Mouse (Mus musculus) forebrain, embryonic 14.5 days (tissue): Measurements from ENCODE around the gene Maff. TPM values are rescaled to one million over a fixed set of nuclear protein-coding genes. Genes with fewer than 3 reads are reported as not detected.
A peak's percentile ranks its signal among the peaks of the same experiment; 100 is the strongest.

Experiments used
- ATAC-seq: fragments of 200-750 bp; cut with Nextera tagmentation; 2 replicates; pipeline ENCODE4 v1.8.0; 2017; ENCODE audit warnings: mild to moderate bottlenecking, moderate library complexity
- DNase-seq: peaks from one replicate; pipeline ENCODE4 v3.0.0-alpha.2; 2015; ENCODE audit warnings: low spot score
- H3K27ac ChIP-seq: fragments of 300-500 bp; sonication (generic); 2 replicates; pipeline ENCODE4 v1.5.1; 2014; ENCODE audit warnings: low read depth, mild to moderate bottlenecking, control low read depth, low read length, moderate library complexity
- H3K27me3 ChIP-seq: fragments of 300-500 bp; sonication (generic); replicated peaks from 2 replicates; pipeline ENCODE4 v1.6.1; 2014; ENCODE audit warnings: low read length, control low read depth, mixed read lengths; ENCODE audit not compliant: control insufficient read depth, insufficient read depth
- H3K36me3 ChIP-seq: fragments of 300-500 bp; sonication (generic); 2 replicates; pipeline ENCODE4 v1.6.1; 2014; ENCODE audit warnings: low read length, control low read depth; ENCODE audit not compliant: control insufficient read depth, insufficient read depth
- H3K4me1 ChIP-seq: fragments of 300-500 bp; sonication (generic); 2 replicates; pipeline ENCODE4 v1.6.1; 2014; ENCODE audit warnings: antibody characterized with exemption, low read length, control low read depth; ENCODE audit not compliant: control insufficient read depth, insufficient read depth
- H3K4me2 ChIP-seq: fragments of 300-500 bp; sonication (generic); 2 replicates; pipeline ENCODE4 v1.6.1; 2014; ENCODE audit warnings: mild to moderate bottlenecking, control low read depth, low read length
- H3K4me3 ChIP-seq: fragments of 300-500 bp; sonication (generic); 2 replicates; pipeline ENCODE4 v1.5.1; 2014; ENCODE audit warnings: low read depth, low read length, control low read depth
- H3K9ac ChIP-seq: fragments of 300-500 bp; sonication (generic); 2 replicates; pipeline ENCODE4 v1.6.1; 2014; ENCODE audit warnings: mild to moderate bottlenecking, low read length, control low read depth, moderate library complexity
- H3K9me3 ChIP-seq: fragments of 300-500 bp; sonication (generic); replicated peaks from 2 replicates; pipeline ENCODE4 v1.6.1; 2016; ENCODE audit warnings: low read length, control low read depth, mixed read lengths; ENCODE audit not compliant: control insufficient read depth
- WGBS: fragments of 180-500 bp; shearing (Covaris S2); extraction: QIAGEN DNeasy Blood & Tissue Kit; methylation state at CpG from one replicate; pipeline ENCODE4 v1.1.7; 2014; 5-methylcytosine and 5-hydroxymethylcytosine counted together
- polyA plus RNA-seq: library from polyadenylated mRNA; unstranded; fragments of >200 nt; fragmentation: Nextera tagmentation; extraction: Ambion mirVana; gene quantifications from 2 replicates; pipeline ENCODE4 v1.2.1, GENCODE M21; 2014

Maff gene
- polyA plus RNA-seq, 1 experiment from 2014 or later: 1.6 TPM

DNA sequence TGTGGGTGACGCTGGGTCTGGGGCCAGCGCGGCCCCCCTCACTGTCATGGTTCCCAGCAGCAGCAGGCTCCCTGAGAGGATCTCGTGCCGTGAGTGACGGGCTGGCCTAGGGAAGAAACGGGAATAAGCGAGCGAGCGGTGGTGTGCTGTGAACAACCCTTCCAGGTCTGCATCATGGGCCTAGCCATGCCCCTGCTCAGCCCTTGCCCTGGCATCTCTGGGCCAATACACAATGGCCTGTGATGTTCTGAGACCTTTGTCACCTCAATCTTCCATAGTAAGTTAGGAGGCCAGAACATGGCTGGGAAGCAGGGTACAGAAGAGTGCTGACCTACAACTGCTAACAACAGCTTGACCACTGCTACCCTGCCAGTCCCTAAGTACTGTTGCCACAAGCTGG lies 32.2 kb downstream of the Maff start:
- H3K4me3 ChIP-seq: no peak overlapping the region
- no peak overlapping the region for H3K4me2 ChIP-seq
- peaks cover 41% of the 10 kb centered on the region for H3K36me3 ChIP-seq
- H3K27ac ChIP-seq: no peak overlapping the region
- ATAC-seq (no peak), DNase-seq (no peak)
- no peaks in the 10 kb centered on the region for H3K27me3 ChIP-seq
- 98% methylated on average over 10 of the region's 10 CpGs for WGBS
- H3K9me3 ChIP-seq: no peaks in the 10 kb centered on the region
- H3K9ac ChIP-seq: no peak overlapping the region
- H3K4me1 ChIP-seq: 0 out of 2 replicates have a peak, but pooled peaks cover 7% of the 10 kb centered on the region

DNA sequence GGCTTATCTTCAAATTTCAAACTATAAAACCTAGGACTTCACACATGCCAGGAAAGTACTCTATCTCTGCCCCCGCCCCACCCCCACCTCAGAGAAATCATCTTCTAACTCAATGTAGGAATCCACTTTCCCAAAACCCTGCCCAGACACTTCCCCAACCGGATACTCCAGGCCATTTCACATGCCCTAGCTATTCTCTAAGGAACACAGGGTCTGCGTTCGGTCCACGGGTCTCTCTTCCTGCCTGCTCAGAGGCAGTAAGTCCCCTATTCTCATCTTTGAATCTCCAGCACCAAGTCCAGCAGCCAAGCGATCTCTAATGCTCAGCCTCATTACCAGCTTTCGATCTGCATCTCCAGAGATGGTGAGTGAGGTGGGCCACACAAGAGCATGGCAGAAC lies 33.2 kb downstream of the Maff start:
- no peak overlapping the region for H3K27ac ChIP-seq
- WGBS: 91% methylated on average over 7 of the region's 7 CpGs
- H3K9ac ChIP-seq: no peak overlapping the region
- 0 out of 2 replicates have a peak, but pooled peaks cover 7% of the 10 kb centered on the region for H3K4me1 ChIP-seq
- ATAC-seq (no peak), DNase-seq (no peak)
- peaks cover 31% of the 10 kb centered on the region for H3K36me3 ChIP-seq
- no peak overlapping the region for H3K4me3 ChIP-seq
- H3K9me3 ChIP-seq: no peaks in the 10 kb centered on the region
- no peaks in the 10 kb centered on the region for H3K27me3 ChIP-seq
- H3K4me2 ChIP-seq: no peak overlapping the region

DNA sequence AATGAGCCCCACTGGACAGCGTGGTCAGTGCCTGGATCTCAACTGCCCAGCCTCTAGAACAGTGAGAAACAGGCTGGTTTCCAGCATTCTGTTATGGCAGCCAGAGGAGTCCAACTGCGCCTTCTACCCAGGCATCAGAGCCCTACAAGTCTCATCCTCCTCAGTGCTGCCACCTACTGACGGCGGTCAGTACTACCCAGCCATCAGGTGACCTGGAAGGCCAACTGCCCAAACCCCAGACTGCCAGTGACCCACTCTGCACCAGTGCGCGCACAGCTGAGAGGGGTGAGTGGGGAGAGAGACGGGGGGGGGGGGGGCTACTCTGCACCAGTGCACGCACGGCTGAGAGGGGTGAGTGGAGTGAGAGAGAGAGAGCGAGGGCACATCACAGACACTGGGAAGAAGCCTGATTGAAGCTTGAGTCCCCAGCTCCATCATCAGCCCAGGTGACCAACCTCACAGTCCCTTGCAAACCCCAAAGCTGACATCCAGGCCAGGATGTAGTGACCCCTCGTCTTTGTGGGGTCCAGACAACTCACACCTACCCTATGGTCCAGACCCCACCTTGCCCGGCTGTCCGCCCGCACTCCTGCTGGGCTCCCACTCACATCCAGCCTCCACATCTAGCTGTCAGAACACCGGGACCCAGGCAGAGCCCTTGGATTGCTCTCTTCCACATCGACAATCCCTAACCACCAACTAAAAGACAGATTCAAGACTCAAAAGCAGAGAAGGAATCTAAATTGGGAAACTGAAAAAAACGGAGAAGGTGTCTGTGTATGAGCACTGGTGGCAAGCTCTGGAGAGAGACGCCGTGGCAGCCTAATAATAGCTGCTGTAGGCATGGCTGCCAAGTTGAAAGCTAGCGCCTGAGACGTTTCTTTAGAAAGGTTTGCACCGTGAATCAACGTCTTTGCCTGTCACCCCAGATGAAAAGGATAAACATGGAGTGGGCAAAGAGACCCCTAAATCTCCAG lies 34.3 kb downstream of the Maff start:
- DNase-seq (peak; percentile 70), ATAC-seq (peak; percentile 48)
- H3K4me1 ChIP-seq: 0 out of 2 replicates have a peak, but pooled peaks cover 7% of the 10 kb centered on the region
- 0 out of 2 replicates have a peak overlapping the region, but pooled peaks have one; percentile 7 for H3K4me2 ChIP-seq
- peaks cover 25% of the 10 kb centered on the region for H3K36me3 ChIP-seq
- no peaks in the 10 kb centered on the region for H3K27me3 ChIP-seq
- H3K9ac ChIP-seq: peak overlapping the region; percentile 25; the same call in 1 of the 2 replicates
- H3K4me3 ChIP-seq: no peak overlapping the region
- H3K9me3 ChIP-seq: no peaks in the 10 kb centered on the region
- WGBS: 47% methylated on average over 23 of the region's 23 CpGs
- H3K27ac ChIP-seq: peak overlapping the region; percentile 52

DNA sequence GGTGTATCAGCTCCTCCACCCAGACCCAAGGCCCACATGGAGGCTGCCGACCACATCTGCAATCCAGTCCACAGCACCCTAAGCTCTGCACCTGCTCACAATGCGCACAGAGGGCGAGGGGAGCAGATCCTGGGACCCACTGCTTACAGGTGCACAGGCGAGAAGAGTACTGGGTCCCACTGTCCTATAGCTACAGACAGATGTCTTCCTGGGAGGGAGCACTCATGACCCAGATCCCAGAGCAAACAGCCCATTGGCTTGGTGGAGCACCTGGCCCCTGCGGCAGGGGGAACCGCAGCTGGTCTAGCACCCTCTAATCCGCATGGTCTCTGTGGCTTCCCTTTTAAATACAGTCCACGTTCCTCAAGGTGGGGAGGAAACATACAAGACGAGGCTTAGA lies 35.2 kb downstream of the Maff start:
- no peak overlapping the region for H3K9ac ChIP-seq
- 0 out of 2 replicates have a peak, but pooled peaks cover 7% of the 10 kb centered on the region for H3K4me1 ChIP-seq
- ATAC-seq (no peak), DNase-seq (no peak)
- no peak overlapping the region for H3K4me3 ChIP-seq
- H3K4me2 ChIP-seq: no peak overlapping the region
- H3K27ac ChIP-seq: peak overlapping the region; percentile 27; the same call in 1 of the 2 replicates
- H3K27me3 ChIP-seq: no peaks in the 10 kb centered on the region
- no peaks in the 10 kb centered on the region for H3K9me3 ChIP-seq
- WGBS: 90% methylated on average over 9 of the region's 9 CpGs
- H3K36me3 ChIP-seq: peaks cover 18% of the 10 kb centered on the region

DNA sequence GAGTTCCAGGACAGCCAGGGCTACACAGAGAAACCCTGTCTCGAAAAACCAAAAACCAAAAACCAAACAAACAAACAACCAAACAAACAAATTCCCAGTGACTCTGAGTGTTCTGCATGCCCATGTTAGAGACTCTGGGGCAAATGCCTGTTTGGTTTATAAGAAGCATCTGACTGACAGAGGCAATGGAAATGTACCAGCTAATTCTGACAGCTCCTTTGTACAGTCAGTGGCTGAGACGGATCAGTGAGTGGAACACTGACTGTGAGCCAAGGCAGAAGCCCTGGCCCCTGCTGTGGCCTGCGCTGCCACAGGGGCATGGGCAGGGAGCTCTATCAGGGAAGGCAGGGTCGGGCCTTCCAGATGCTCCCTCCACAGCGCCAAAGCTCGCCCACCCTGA lies 40.7 kb downstream of the Maff start:
- ATAC-seq (no peak), DNase-seq (no peak)
- Histone ChIP-seq H3K9me3 (no peaks in the 10 kb centered on the region), H3K36me3 (no peaks in the 10 kb centered on the region), H3K9ac (no peak overlapping the region), H3K4me3 (no peak overlapping the region), H3K27me3 (no peaks in the 10 kb centered on the region), H3K4me1 (no peaks in the 10 kb centered on the region), H3K27ac (no peak overlapping the region), H3K4me2 (no peak overlapping the region)
- 70% methylated on average over 6 of the region's 6 CpGs for WGBS

DNA sequence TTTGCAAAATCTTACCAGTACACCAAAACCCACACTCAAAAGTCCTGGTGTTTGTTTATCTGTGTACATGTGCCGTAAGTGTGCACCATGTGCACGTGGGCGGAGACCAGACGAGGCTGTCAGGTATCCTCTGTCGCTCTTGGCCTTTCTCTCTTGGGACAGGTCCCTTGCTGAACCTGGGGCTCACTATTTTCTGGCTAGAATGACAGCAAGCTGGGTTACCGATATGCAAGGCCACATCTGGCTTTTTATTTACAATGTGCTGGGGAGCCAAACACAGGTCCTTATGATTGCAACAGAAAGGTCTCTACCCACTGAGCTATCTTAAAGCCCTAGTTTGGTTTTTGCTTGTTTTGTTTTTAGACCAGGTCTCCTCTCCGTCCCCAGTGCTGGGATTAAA lies 41.2 kb downstream of the Maff start:
- Histone ChIP-seq H3K4me3 (no peak overlapping the region), H3K36me3 (no peaks in the 10 kb centered on the region), H3K27me3 (no peaks in the 10 kb centered on the region), H3K27ac (no peak overlapping the region), H3K4me1 (no peaks in the 10 kb centered on the region), H3K9ac (no peak overlapping the region), H3K9me3 (no peaks in the 10 kb centered on the region), H3K4me2 (no peak overlapping the region)
- no peak for ATAC-seq
- WGBS: 92% methylated on average over 7 of the region's 7 CpGs
- DNase-seq: no peak

DNA sequence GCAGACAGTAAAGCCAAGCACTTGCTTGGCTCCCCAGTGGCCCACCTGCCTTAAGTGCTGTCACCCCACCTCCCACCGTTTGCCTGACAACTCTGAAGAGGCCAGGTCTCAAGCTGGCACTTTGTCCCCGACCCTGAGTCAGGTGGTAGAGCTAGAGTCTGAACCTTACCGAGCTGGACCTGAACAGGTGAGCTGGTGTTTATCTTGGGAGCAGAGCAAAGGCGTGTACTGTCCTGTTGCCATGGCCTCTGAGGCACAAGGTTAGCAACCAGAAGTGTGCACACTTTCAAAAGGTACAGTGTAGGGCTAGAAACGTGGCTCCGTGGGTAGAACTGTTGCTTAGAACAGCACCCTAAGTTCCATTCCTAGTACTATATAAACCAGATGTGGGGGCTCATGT lies 41.8 kb downstream of the Maff start:
- no peaks in the 10 kb centered on the region for H3K4me1 ChIP-seq
- H3K4me2 ChIP-seq: no peak overlapping the region
- H3K9ac ChIP-seq: no peak overlapping the region
- no peaks in the 10 kb centered on the region for H3K27me3 ChIP-seq
- DNase-seq (no peak), ATAC-seq (no peak)
- H3K9me3 ChIP-seq: no peaks in the 10 kb centered on the region
- no peaks in the 10 kb centered on the region for H3K36me3 ChIP-seq
- WGBS: 77% methylated on average over 6 of the region's 6 CpGs
- H3K4me3 ChIP-seq: no peak overlapping the region
- H3K27ac ChIP-seq: no peak overlapping the region

DNA sequence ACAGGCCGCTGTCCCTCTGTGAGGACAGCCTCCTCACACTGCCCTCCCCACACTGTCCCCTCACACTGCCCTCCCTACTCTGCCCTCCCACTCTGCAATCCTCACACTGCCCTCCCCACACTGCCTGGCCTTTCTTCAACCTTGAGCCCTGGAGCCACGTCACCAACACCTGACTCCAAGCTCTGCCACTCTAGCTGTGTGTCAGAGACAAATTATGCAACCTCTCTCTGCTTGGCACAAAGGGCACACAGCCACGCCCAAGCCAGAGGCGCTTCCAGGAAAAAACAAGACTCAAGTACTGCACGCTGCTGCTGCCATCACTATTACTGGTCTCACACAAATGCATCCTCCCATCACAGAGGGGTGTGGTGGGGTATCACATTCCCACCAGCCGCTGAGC lies 44.0 kb downstream of the Maff start:
- DNase-seq: no peak
- ATAC-seq: no peak
- Histone ChIP-seq H3K36me3 (no peaks in the 10 kb centered on the region), H3K27me3 (no peaks in the 10 kb centered on the region), H3K4me2 (no peak overlapping the region), H3K9me3 (no peaks in the 10 kb centered on the region), H3K4me3 (no peak overlapping the region), H3K27ac (no peak overlapping the region), H3K9ac (no peak overlapping the region), H3K4me1 (no peaks in the 10 kb centered on the region)
- WGBS: 88% methylated on average over 6 of the region's 6 CpGs

DNA sequence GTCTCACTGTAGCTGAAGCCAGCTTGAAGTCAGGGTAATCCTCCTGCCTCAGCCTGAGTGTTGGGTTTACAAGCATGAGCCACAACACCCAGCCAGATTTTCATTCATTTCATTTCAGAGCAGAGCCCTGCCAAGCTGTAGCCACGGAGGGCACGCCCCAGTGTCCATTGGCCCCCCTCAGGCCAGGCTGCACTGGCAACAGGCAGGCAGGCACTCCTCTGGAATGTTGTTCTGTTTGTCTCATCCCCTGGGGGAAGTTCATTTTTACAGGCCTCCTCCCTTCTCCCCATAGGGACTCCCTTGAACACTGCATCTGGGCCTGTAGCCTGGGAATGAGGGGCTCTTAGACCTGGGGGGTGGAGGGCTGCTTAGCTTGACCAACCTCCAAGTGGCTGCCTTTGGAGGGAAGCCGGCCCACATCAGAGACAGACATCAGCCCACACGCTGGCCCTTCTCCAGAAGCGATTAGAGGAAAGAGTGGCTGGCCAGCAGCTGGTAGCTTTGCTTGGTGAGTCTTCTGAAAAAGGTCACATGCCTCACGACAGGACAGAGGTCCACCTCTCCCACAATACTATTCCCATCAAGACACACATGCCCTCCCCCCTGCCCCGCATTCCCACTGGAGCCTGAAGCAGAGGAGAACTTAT lies 45.1 kb downstream of the Maff start:
- no peaks in the 10 kb centered on the region for H3K27me3 ChIP-seq
- no peak overlapping the region for H3K4me3 ChIP-seq
- H3K4me1 ChIP-seq: no peaks in the 10 kb centered on the region
- 48% methylated on average over 7 of the region's 7 CpGs for WGBS
- no peaks in the 10 kb centered on the region for H3K9me3 ChIP-seq
- no peak overlapping the region for H3K4me2 ChIP-seq
- H3K27ac ChIP-seq: no peak overlapping the region
- no peak for ATAC-seq
- H3K9ac ChIP-seq: no peak overlapping the region
- peak; percentile 50 for DNase-seq
- no peaks in the 10 kb centered on the region for H3K36me3 ChIP-seq
